Comparison of ENCODE assay signal across 8 mouse cellular contexts in genomic region chr12:33027093-33027492, GRCm38 (mm10).
DNase-seq lines count a peak whose midpoint lies in the region; ATAC-seq and TF ChIP-seq lines count a peak whose summit lies in the region.

No protein-coding gene starts in this region.

- H3K27me3 ChIP-seq in midbrain, embryonic 11.5 days (ENCODE audit: control insufficient read depth, insufficient read depth, low read length), result no peaks in the 10 kb centered on the region
- H3K27me3 ChIP-seq in small intestine, adult 2 months (ENCODE audit: control insufficient read depth, insufficient read depth, low read length), result no peaks in the 10 kb centered on the region

- no peak for TF ChIP-seq POLR2A in small intestine, adult 2 months (IDR thresholded peaks at IDR 0.05; ENCODE audit: low read depth, low read length)

- H3K9me3 ChIP-seq in midbrain, embryonic 11.5 days (ENCODE audit: control insufficient read depth, low read length), result no peaks in the 10 kb centered on the region

- no peak overlapping the region for H3K4me2 ChIP-seq in midbrain, embryonic 11.5 days

- peaks cover 2% of the 10 kb centered on the region; the same call in 1 of the 2 replicates for H3K4me1 ChIP-seq in midbrain, embryonic 11.5 days (ENCODE audit: control insufficient read depth, insufficient read depth, low read length)
- H3K4me1 ChIP-seq in small intestine, adult 2 months (ENCODE audit: control insufficient read depth, insufficient read depth, insufficient read length, low read length), result no peaks in the 10 kb centered on the region

- no peak overlapping the region for H3K9ac ChIP-seq in midbrain, embryonic 11.5 days (ENCODE audit: low read length)

- intact Hi-C loops in left cerebral cortex, postnatal 10 days (cut with DNase I), result loop anchor here (5.0 to 10.0 kb wide), 4 partner anchors 120 to 395 kb away; partner anchors contain the start of gene Atxn7l1

- peak; percentile 36 for DNase-seq in urinary bladder, postnatal 10 days (ENCODE audit: low spot score)
- DNase-seq in urinary bladder, adult 2 months (ENCODE audit: low spot score), result no peak
- DNase-seq in embryo, embryonic 10.5 days (ENCODE audit: low spot score), result peak; percentile 94
- DNase-seq in gastrocnemius, postnatal 25 days, result peak; percentile 63
- peak; percentile 78 to 79 for DNase-seq in left cerebral cortex, postnatal 10 days (ENCODE audit: extremely low spot score in 1 of 2, low spot score in 2 of 2)
- peak; percentile 95 for DNase-seq in midbrain, embryonic 11.5 days (ENCODE audit: low spot score, missing footprints)

- no peak overlapping the region for H3K27ac ChIP-seq in midbrain, embryonic 11.5 days (ENCODE audit: low read depth, low read length)
- no peak overlapping the region for H3K27ac ChIP-seq in small intestine, adult 2 months (ENCODE audit: insufficient read depth, low read depth, low read length)

- WGBS in midbrain, embryonic 11.5 days, result 4% methylated on average over 10 of the region's 10 CpGs
- WGBS in small intestine, adult 2 months, result 3% methylated on average over 10 of the region's 10 CpGs

- no peaks in the 10 kb centered on the region for H3K36me3 ChIP-seq in midbrain, embryonic 11.5 days (ENCODE audit: control insufficient read depth, insufficient read depth, low read length)
- H3K36me3 ChIP-seq in small intestine, adult 2 months (ENCODE audit: control insufficient read depth, insufficient read depth, low read length), result no peaks in the 10 kb centered on the region

- H3K4me3 ChIP-seq in midbrain, embryonic 11.5 days (ENCODE audit: low read depth, low read length), result no peak overlapping the region
- H3K4me3 ChIP-seq in small intestine, adult 2 months (ENCODE audit: low read depth, low read length), result no peak overlapping the region

- ATAC-seq in inflammation-experienced regulatory T-cells, adult 6 months, result peak; percentile 97
- ATAC-seq in midbrain, embryonic 11.5 days (ENCODE audit: low FRiP score), result peak; percentile 74

- TF ChIP-seq CTCF in small intestine, adult 2 months (IDR thresholded peaks at IDR 0.05; ENCODE audit: extremely low read depth, insufficient read length, insufficient replicate concordance, low read depth, low read length), result peak; percentile 84; the same call in 1 of the 2 replicates
